Mouse (Mus musculus): ENCODE data around the gene Hrh2. TPM values are rescaled to one million over a fixed set of nuclear protein-coding genes. Genes with fewer than 3 reads are reported as not detected.
A peak's percentile ranks its signal among the peaks of the same experiment; 100 is the strongest.

Gene Hrh2
- polyA plus RNA-seq, 1 experiment from 2014 or later: 0.31 TPM

- H3K27me3 ChIP-seq (replicated peaks; ENCODE audit: control insufficient read depth, insufficient read depth, low read length): no peaks in the 10 kb centered on the region
- DNase-seq (ENCODE audit: low spot score): no peak
- 73% methylated on average over 3 of the region's 3 CpGs for WGBS
- no peak for ATAC-seq (ENCODE audit: low read depth)
- no peaks in the 10 kb centered on the region for H3K36me3 ChIP-seq (ENCODE audit: control insufficient read depth, insufficient read depth, low read length)
- H3K27ac ChIP-seq (replicated peaks; ENCODE audit: low read depth, low read length): no peak overlapping the region
- H3K4me1 ChIP-seq (ENCODE audit: control insufficient read depth, insufficient read depth, low read length): no peaks in the 10 kb centered on the region
- H3K9me3 ChIP-seq (ENCODE audit: control insufficient read depth, low read length): peaks cover under 1% of the 10 kb centered on the region; the same call in 1 of the 2 replicates
- no peak overlapping the region for H3K4me2 ChIP-seq (ENCODE audit: low read depth, low read length)
- no peak overlapping the region for H3K9ac ChIP-seq (ENCODE audit: low read depth, low read length)
- H3K4me3 ChIP-seq (ENCODE audit: low read depth, low read length): no peak overlapping the region
Observed at GRCm38 (mm10) chr13:54179971-54180370, 12.0 kb upstream of the Hrh2 start.

DNA sequence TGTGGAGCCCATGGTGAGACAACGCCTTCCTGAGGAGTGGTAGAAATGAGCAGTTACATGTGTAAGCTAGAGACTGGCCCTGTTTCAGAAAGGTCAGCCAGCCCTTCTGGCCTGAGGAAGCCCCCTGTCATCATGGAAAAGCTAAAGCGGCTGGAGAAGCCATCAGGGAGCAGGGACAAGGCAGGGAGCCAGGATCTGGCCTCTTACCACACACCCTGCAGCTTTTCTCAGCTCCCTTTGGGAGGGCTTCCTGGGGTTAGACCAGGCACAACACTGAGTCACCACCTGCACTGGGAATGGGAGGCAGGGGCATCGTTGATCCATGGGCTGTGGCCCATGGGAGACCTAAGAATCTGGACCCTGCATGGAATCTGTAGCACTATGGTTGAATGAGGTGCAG, 11.5 kb upstream of the Hrh2 start:
- Histone ChIP-seq H3K27ac (replicated peaks; ENCODE audit: low read depth, low read length) (no peak overlapping the region), H3K27me3 (replicated peaks; ENCODE audit: control insufficient read depth, insufficient read depth, low read length) (no peaks in the 10 kb centered on the region), H3K4me1 (ENCODE audit: control insufficient read depth, insufficient read depth, low read length) (no peaks in the 10 kb centered on the region), H3K36me3 (ENCODE audit: control insufficient read depth, insufficient read depth, low read length) (no peaks in the 10 kb centered on the region), H3K4me2 (ENCODE audit: low read depth, low read length) (no peak overlapping the region), H3K9me3 (ENCODE audit: control insufficient read depth, low read length) (no peaks in the 10 kb centered on the region), H3K9ac (ENCODE audit: low read depth, low read length) (no peak overlapping the region), H3K4me3 (ENCODE audit: low read depth, low read length) (no peak overlapping the region)
- 60% methylated on average over 3 of the region's 3 CpGs for WGBS
- no peak for ATAC-seq (ENCODE audit: low read depth)
- DNase-seq (ENCODE audit: low spot score): peak; percentile 5

DNA sequence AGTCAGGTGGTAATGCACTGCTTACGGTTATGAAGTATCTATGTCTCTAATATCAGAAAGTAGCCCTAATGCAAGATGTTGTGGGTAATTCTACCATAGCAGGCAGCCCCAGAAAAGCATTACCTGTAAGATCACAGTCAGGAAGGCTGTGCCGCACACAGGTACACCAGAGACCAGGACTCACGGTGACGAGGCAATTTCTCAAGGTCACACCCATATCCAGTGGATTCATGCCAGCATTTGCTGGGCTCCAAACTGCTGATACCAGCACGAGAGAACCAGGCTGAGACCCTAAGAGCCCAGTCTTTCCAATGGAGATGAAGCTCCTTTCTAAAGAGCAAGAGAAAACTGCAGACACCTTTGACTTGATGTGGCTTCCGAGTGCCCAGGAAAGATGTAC, 10.6 kb upstream of the Hrh2 start:
- Histone ChIP-seq H3K36me3 (ENCODE audit: control insufficient read depth, insufficient read depth, low read length) (no peaks in the 10 kb centered on the region), H3K4me2 (ENCODE audit: low read depth, low read length) (no peak overlapping the region), H3K9ac (ENCODE audit: low read depth, low read length) (no peak overlapping the region), H3K4me1 (ENCODE audit: control insufficient read depth, insufficient read depth, low read length) (no peaks in the 10 kb centered on the region), H3K9me3 (ENCODE audit: control insufficient read depth, low read length) (no peaks in the 10 kb centered on the region), H3K27me3 (replicated peaks; ENCODE audit: control insufficient read depth, insufficient read depth, low read length) (no peaks in the 10 kb centered on the region), H3K4me3 (ENCODE audit: low read depth, low read length) (no peak overlapping the region), H3K27ac (replicated peaks; ENCODE audit: low read depth, low read length) (no peak overlapping the region)
- 77% methylated on average over 6 of the region's 6 CpGs for WGBS
- no peak for DNase-seq (ENCODE audit: low spot score)
- no peak for ATAC-seq (ENCODE audit: low read depth)

DNA sequence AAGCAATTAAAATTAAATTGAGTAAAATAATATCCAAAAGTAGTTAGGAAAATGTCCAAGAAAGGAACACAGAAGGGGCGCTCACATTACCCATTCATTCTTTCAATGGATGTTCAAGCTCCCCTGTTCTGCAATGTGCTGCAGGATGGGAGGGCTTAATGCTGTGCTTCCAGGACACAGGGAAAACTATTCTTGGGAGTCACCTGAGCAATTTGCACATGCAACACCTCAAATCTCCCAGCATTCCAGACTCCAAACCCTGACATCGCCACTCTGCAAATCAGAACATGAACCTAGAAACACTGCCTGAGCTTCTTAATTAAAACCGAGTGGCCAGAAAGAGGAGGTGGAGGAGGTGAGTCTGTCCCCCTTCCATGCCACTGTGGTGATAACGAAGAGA, 10.0 kb upstream of the Hrh2 start:
- no peak for ATAC-seq (ENCODE audit: low read depth)
- WGBS: 89% methylated on average over 4 of the region's 4 CpGs

GRCm38 (mm10) chr13:54186394-54186793, 5.5 kb upstream of the Hrh2 start:
- WGBS: 74% methylated on average over 5 of the region's 5 CpGs
- no peak for ATAC-seq (ENCODE audit: low read depth)

More for the DNA sequence above, 10.0 kb upstream of the Hrh2 start:
- no peaks in the 10 kb centered on the region for H3K36me3 ChIP-seq (ENCODE audit: control insufficient read depth, insufficient read depth, low read length)
- no peak for DNase-seq (ENCODE audit: low spot score)
- no peaks in the 10 kb centered on the region for H3K27me3 ChIP-seq (replicated peaks; ENCODE audit: control insufficient read depth, insufficient read depth, low read length)
- H3K4me3 ChIP-seq (ENCODE audit: low read depth, low read length): no peak overlapping the region
- no peak overlapping the region for H3K4me2 ChIP-seq (ENCODE audit: low read depth, low read length)
- no peak overlapping the region for H3K9ac ChIP-seq (ENCODE audit: low read depth, low read length)
- H3K4me1 ChIP-seq (ENCODE audit: control insufficient read depth, insufficient read depth, low read length): no peaks in the 10 kb centered on the region
- H3K27ac ChIP-seq (replicated peaks; ENCODE audit: low read depth, low read length): no peak overlapping the region
- no peaks in the 10 kb centered on the region for H3K9me3 ChIP-seq (ENCODE audit: control insufficient read depth, low read length)

DNA sequence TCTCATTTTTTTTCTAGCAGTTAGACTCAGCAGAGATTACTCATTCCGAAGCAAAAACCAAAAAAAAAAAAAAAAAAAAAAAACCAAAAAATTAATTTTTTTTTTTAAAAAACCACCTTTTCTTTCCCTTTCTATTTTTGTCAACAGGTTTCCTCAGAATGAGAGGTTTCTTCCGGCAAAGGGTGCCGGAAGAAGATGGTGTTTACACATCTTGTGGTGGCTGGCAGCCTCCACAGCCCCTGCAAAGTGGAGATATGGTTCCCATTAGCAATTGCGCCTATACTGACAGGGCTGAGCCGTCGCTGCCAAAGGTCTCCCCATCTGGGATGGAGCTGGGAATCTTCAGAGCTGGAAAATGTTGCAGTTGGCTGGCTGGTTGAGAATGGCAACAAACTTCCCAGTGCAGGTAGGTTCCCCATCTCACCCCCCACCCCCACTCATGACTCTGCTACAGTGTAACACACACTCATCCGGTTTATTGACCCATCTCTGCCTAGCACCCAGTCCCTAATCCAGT, 3.7 kb upstream of the Hrh2 start:
- Histone ChIP-seq H3K27me3 (replicated peaks; ENCODE audit: control insufficient read depth, insufficient read depth, low read length) (peaks cover 22% of the 10 kb centered on the region), H3K9me3 (ENCODE audit: control insufficient read depth, low read length) (no peaks in the 10 kb centered on the region), H3K27ac (replicated peaks; ENCODE audit: low read depth, low read length) (no peak overlapping the region), H3K36me3 (ENCODE audit: control insufficient read depth, insufficient read depth, low read length) (no peaks in the 10 kb centered on the region), H3K4me3 (ENCODE audit: low read depth, low read length) (no peak overlapping the region), H3K4me1 (ENCODE audit: control insufficient read depth, insufficient read depth, low read length) (no peaks in the 10 kb centered on the region), H3K4me2 (ENCODE audit: low read depth, low read length) (no peak overlapping the region), H3K9ac (ENCODE audit: low read depth, low read length) (no peak overlapping the region)
- DNase-seq (ENCODE audit: low spot score): peak; percentile 37
- ATAC-seq (ENCODE audit: low read depth): no peak
- 54% methylated on average over 7 of the region's 7 CpGs for WGBS

More at GRCm38 (mm10) chr13:54186394-54186793, 5.5 kb upstream of the Hrh2 start:
- Histone ChIP-seq H3K36me3 (ENCODE audit: control insufficient read depth, insufficient read depth, low read length) (no peaks in the 10 kb centered on the region), H3K4me3 (ENCODE audit: low read depth, low read length) (no peak overlapping the region), H3K4me2 (ENCODE audit: low read depth, low read length) (no peak overlapping the region), H3K27me3 (replicated peaks; ENCODE audit: control insufficient read depth, insufficient read depth, low read length) (peaks cover 6% of the 10 kb centered on the region; the same call in 1 of the 2 replicates), H3K9ac (ENCODE audit: low read depth, low read length) (no peak overlapping the region), H3K4me1 (ENCODE audit: control insufficient read depth, insufficient read depth, low read length) (no peaks in the 10 kb centered on the region), H3K27ac (replicated peaks; ENCODE audit: low read depth, low read length) (no peak overlapping the region), H3K9me3 (ENCODE audit: control insufficient read depth, low read length) (no peaks in the 10 kb centered on the region)
- no peak for DNase-seq (ENCODE audit: low spot score)

GRCm38 (mm10) chr13:54189896-54190295, 2.0 kb upstream of the Hrh2 start:
- Histone ChIP-seq H3K4me1 (ENCODE audit: control insufficient read depth, insufficient read depth, low read length) (no peaks in the 10 kb centered on the region), H3K27me3 (replicated peaks; ENCODE audit: control insufficient read depth, insufficient read depth, low read length) (peaks cover 29% of the 10 kb centered on the region), H3K9me3 (ENCODE audit: control insufficient read depth, low read length) (no peaks in the 10 kb centered on the region), H3K27ac (replicated peaks; ENCODE audit: low read depth, low read length) (no peak overlapping the region), H3K4me2 (ENCODE audit: low read depth, low read length) (no peak overlapping the region), H3K4me3 (ENCODE audit: low read depth, low read length) (no peak overlapping the region), H3K9ac (ENCODE audit: low read depth, low read length) (no peak overlapping the region), H3K36me3 (ENCODE audit: control insufficient read depth, insufficient read depth, low read length) (no peaks in the 10 kb centered on the region)
- DNase-seq (ENCODE audit: low spot score): peak; percentile 13
- 81% methylated on average over 14 of the region's 14 CpGs for WGBS
- no peak for ATAC-seq (ENCODE audit: low read depth)

GRCm38 (mm10) chr13:54191181-54191580, 748 bp upstream of the Hrh2 start:
- Histone ChIP-seq H3K36me3 (ENCODE audit: control insufficient read depth, insufficient read depth, low read length) (no peaks in the 10 kb centered on the region), H3K9ac (ENCODE audit: low read depth, low read length) (no peak overlapping the region), H3K27me3 (replicated peaks; ENCODE audit: control insufficient read depth, insufficient read depth, low read length) (peaks cover 29% of the 10 kb centered on the region), H3K27ac (replicated peaks; ENCODE audit: low read depth, low read length) (no peak overlapping the region), H3K4me3 (ENCODE audit: low read depth, low read length) (no peak overlapping the region), H3K4me1 (ENCODE audit: control insufficient read depth, insufficient read depth, low read length) (no peaks in the 10 kb centered on the region), H3K4me2 (ENCODE audit: low read depth, low read length) (no peak overlapping the region), H3K9me3 (ENCODE audit: control insufficient read depth, low read length) (no peaks in the 10 kb centered on the region)
- no peak for DNase-seq (ENCODE audit: low spot score)
- WGBS: 69% methylated on average over 3 of the region's 3 CpGs
- ATAC-seq (ENCODE audit: low read depth): no peak

DNA sequence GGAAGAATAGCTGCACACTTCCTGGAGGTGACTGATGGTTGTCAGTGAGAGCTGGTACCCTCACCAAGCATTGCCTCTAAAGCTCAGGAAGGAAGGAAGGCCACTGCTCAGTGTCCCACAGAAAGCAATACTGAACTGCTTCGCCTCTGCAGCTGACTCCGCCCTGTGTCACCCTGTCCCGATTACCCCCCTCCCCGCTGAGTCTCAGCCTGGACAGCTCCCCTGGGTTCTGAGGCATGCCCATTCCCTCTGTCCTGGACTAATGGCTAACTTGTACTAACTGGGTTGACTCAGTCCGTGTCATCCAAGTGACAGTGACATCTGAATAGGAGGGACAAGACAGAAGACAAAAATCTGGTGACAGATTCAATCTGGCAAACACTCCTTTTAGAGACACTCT, 1.7 kb downstream of the Hrh2 start:
- no peak for ATAC-seq (ENCODE audit: low read depth)
- peaks cover 29% of the 10 kb centered on the region for H3K27me3 ChIP-seq (replicated peaks; ENCODE audit: control insufficient read depth, insufficient read depth, low read length)

More for the DNA sequence above, 1.7 kb downstream of the Hrh2 start:
- Histone ChIP-seq H3K4me1 (ENCODE audit: control insufficient read depth, insufficient read depth, low read length) (no peaks in the 10 kb centered on the region), H3K4me2 (ENCODE audit: low read depth, low read length) (no peak overlapping the region), H3K36me3 (ENCODE audit: control insufficient read depth, insufficient read depth, low read length) (no peaks in the 10 kb centered on the region), H3K27ac (replicated peaks; ENCODE audit: low read depth, low read length) (no peak overlapping the region), H3K9me3 (ENCODE audit: control insufficient read depth, low read length) (no peaks in the 10 kb centered on the region), H3K4me3 (ENCODE audit: low read depth, low read length) (no peak overlapping the region), H3K9ac (ENCODE audit: low read depth, low read length) (no peak overlapping the region)
- 33% methylated on average over 5 of the region's 5 CpGs for WGBS
- DNase-seq (ENCODE audit: low spot score): no peak
